Mouse (Mus musculus): ENCODE data around the gene Tmem116.
A peak's percentile ranks its signal among the peaks of the same experiment; 100 is the strongest.

Gene Tmem116

GRCm38 (mm10) chr5:121540066-121540465 is 88.4 kb downstream of the Tmem116 start:
- DNase-seq (ENCODE audit: low spot score), result no peak

GRCm38 (mm10) chr5:121541235-121541634 is 89.5 kb downstream of the Tmem116 start:
- no peak for DNase-seq (ENCODE audit: low spot score)

DNA sequence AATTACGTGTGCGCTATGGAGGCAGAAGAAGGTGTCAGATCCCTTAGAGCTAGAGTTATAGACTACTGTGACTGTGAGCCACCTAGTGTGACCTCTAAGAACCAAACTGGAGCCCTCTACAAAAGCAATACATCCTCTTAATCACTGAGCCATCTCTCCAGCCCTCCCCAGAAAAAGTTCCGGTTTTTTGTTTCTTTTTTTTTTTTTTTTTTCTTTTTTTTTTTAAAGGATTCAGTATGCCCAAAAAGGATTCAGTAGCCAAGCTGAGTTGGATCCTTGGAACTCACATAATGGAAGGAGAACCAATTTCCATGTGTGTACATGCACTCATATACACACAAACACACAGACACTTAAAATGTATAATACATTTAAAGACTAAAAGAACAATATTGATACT is 91.7 kb downstream of the Tmem116 start:
- no peak for DNase-seq (ENCODE audit: low spot score)

- no peak for DNase-seq (ENCODE audit: low spot score)
Measured at GRCm38 (mm10) chr5:121544910-121545792, 93.5 kb downstream of the Tmem116 start, which contains the start of the genes Adam1a and Gm42878. TSS of gene Adam1a (minus strand) at chr5:121545482. TSS of gene Gm42878 (minus strand) at chr5:121545482.

DNA sequence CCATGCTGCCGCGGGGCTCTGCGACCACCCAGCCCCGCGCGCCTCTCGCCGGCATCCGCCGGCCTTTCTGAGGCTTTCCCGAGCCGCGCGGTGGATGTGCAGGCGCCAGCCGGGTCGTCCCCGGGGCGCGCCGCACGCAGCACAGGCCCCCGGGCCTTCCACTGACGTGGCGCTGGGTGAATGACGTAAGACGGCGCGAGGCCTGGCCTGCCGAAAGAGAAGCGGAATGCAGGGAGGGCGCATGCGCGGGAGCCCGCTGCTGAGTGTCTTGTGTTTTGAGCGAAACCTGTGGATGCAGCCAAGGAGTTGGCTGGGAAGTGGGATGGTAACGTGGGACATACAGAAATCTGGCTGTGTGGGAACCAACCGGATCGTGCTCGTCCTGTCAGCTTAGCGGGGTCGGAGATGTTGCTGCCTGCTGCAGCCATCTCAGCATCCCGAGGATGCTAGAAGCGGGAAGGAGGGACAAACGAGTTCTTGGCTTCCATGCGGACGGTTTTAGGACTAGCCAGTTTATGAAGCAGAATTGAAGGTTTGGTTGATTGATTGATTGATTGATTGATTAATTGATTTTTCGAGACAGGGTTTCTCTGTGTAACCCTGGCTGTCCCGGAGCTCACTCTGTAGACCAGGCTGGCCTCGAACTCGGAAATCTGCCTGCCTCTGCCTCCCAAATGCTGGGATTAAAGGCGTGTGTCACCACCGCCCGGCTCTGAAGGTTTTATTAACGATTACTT is 94.3 kb downstream of the Tmem116 start, which contains the start of gene Mapkapk5:
TSS of gene Mapkapk5 (minus strand) at position 113 of the 737 bp plus-strand sequence.
- DNase-seq (ENCODE audit: low spot score), result peak; percentile 97

DNA sequence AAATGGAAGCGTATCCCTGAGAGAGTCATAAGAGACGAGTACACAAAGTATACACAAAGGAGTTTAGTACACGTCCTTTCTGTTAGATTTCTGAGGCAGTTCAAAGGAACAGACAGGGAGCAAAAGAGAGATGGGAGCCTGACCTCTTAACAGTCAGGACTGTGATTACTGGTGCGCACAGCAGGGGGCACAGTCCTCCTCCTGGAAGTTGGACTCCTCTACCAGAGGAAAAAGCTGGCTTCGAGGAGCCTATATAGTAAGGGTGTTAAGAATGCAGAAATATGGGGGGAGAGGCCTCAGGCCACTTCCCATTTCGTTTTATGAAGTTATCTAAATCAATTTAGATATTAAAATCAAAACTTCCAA is 94.8 kb downstream of the Tmem116 start:
- peak; percentile 43 for DNase-seq (ENCODE audit: low spot score)

DNA sequence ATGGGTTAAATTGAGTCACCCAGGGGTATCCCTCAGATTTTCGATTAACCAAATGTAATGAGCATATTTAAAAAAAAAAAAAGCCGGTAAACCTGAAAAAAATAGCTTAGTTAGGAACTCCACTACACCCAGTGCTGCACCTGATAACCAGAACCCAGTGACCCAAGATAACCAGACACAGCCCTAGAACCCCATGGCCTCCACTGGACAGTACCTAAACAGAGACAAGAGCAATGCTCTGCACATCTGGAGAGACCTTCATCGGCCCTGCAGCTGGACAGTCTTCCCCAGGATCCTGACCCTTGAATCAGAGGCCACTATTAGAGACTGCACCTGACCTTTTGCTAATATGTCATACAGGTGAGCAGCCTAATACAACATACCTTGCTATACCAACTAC is 95.4 kb downstream of the Tmem116 start:
- DNase-seq (ENCODE audit: low spot score), result no peak

GRCm38 (mm10) chr5:121549196-121549595 is 97.5 kb downstream of the Tmem116 start:
- DNase-seq (ENCODE audit: low spot score), result no peak

DNA sequence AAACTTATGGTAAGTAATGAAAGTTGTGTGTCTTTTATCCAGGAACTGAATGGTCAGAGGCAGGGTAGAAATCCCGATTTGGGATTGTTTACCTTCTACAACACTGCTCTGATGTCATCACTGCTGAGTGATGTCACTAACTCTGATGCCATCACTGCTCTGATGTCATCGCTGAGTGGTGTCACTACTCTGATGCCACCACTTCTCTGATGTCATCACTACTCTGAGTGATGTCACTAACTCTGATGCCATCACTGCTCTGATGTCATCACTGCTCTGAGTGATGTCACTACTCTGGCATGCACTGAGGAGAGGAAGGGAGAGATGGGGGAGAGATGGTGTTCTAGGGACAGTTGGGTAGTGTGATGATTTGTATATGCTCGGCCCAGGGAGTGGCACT is 110.7 kb downstream of the Tmem116 start:
- DNase-seq (ENCODE audit: low spot score), result no peak

GRCm38 (mm10) chr5:121564468-121564895 is 112.8 kb downstream of the Tmem116 start:
- peak; percentile 87 for DNase-seq (ENCODE audit: low spot score)

- DNase-seq (ENCODE audit: low spot score), result no peak
Measured at GRCm38 (mm10) chr5:121566035-121566681, 114.5 kb downstream of the Tmem116 start.

- DNase-seq (ENCODE audit: low spot score), result no peak
Measured at GRCm38 (mm10) chr5:121569881-121570420, 118.3 kb downstream of the Tmem116 start.

DNA sequence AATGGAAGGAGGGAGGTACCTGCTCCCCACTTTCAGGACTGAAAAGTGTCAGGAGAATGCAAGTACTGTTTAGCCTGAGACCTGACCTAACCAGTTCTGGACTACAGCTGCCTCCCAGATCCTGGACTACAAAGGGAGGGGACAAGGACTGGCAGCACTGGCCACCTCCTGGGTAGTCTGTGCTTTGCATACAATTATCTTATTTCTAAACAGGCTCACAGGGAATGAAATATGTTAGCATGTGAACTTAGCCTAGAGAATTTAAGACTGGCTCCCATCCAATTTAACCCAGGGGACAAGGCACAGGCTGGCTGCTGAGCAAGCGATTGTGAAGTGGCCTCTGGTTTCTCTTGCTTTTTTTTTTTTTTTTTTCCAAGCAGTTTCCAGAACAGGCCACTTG is 119.1 kb downstream of the Tmem116 start:
- DNase-seq (ENCODE audit: low spot score), result no peak

Data from ovary, postnatal 36 days (tissue).